Mouse (Mus musculus): ENCODE data around the gene 9330161L09Rik.
"Not testable (repeated sequence)": the region's sequence is repeated elsewhere in the genome, so short reads cannot be mapped to it uniquely, and the experiment has no call there.

Gene 9330161L09Rik

DNA sequence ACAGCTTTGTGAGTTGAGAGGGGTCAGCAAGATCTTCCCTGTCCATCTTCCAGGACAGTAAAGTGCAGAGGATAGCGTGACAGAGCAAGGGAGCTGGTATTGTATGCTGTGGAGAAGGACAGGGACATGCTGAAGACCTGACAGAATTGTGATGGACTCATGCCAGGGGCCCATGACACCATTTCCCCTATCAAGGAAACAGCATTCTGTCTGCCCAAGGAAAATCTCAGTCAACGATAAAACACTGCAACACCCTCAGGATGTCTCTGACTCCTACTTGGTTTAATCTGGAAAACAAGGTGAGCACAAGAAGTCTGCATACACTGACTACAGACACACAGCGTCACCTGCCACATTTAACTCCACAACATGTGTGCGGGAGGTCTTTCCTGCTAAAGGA is at the start of gene 9330161L09Rik:
Gene 9330161L09Rik (minus strand): TSS at position 101 of the 400 bp plus-strand sequence.
- DNase-seq (ENCODE audit: low spot score in 2 of 2): no peak

DNA sequence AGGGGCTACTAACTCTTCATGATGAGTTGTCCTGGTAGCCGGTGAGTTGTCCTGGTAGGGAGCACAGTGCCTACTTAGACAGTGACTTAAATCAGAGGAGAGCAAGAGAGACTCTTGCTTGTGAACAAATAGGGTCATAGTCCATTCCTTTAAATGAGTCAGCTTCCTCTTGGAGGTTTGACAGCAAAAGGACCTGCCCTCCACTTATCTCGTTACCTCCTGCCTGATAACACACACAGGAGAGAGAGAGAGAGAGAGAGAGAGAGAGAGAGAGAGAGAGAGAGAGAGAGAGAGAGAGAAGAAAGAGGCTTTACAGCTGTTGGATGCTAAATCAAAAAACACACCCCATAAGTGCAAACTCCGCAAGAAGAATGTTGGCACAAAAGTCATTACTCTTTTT is 49.5 kb upstream of the 9330161L09Rik start, which contains the start of gene Ifi27l2b:
Gene Ifi27l2b (minus strand): TSS at position 84 of the 400 bp plus-strand sequence.
- no peak for DNase-seq (ENCODE audit: low spot score in 2 of 2)

DNA sequence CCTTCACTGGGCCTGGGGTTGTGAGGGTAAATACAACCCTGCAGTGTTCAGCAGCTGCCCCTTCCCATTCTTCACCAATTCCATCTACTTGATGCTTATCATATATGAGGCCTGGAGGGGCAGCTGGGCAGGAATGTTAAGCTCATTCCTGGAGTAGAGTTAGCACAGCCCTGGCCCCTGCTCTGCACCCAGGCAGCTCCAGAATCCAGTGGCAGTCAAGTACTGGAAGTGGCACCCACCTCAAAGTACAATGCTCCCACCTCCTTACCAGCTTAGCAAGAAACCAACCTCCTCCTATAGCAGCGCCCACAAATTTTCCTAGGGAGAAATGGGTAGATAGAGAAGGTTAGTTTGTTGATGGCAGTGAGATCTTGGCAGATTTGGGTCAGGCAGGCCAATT is 49.1 kb upstream of the 9330161L09Rik start:
- DNase-seq (ENCODE audit: low spot score in 2 of 2): not testable (repeated sequence)

DNA sequence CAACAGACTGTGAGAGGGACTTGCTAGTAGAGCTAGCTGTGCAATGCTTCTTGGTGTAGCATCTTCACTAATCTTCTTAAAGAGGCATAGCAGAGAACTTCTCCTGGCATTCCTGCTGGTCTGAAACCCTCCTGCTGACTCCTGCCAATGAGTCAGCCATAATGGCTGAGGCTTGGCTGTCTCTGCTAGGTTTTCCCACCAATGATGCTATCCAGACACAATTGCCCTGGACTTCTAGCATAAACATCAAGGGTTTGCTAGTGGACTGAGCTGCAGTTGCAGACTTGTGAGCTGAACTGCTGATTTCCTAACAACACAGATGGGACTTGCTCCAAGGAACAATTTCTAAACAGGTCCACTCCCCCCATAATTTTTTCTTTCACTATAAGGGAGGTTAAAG is 45.7 kb upstream of the 9330161L09Rik start:
- no peak for DNase-seq (ENCODE audit: low spot score in 2 of 2)

DNA sequence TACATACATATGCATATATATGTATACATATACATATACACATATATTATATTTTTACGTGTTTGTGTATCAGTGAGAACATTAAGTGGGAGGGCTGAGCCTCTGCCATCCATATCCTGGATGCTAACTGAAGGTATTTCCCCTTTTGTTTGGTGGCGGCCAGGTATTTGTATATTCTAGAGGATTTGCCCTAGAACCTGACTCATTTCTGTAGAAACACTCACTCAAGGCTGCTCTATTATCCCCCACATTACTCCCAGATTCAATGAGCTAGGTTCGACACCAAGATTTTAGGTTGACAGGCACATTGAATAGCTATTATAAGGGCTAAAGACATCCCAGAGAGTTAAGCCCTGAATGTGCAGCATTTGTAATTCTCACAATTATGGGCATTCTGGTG is 37.4 kb upstream of the 9330161L09Rik start:
- no peak for DNase-seq (ENCODE audit: low spot score in 2 of 2)

DNA sequence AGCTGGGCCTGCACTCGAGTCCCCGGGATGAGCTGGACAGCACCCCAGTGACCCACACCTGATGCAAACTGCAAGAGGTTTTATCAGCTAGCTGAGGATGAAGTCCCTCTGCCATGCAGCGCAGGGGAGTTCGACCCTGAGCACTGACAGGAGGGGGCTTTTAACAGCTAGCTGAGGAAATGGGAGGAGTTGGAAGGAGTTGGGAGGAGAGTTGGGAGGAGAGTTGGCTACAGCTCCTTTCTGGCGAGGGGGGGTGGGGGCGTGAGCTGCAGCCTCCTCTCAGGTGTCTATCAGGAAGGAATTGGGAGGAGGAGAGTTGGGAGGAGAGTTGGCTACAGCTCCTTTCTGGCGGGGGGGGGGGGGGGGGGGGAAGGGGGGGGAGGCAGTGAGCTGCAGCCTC is 36.6 kb upstream of the 9330161L09Rik start:
- DNase-seq (ENCODE audit: low spot score in 2 of 2): not testable (repeated sequence)

DNA sequence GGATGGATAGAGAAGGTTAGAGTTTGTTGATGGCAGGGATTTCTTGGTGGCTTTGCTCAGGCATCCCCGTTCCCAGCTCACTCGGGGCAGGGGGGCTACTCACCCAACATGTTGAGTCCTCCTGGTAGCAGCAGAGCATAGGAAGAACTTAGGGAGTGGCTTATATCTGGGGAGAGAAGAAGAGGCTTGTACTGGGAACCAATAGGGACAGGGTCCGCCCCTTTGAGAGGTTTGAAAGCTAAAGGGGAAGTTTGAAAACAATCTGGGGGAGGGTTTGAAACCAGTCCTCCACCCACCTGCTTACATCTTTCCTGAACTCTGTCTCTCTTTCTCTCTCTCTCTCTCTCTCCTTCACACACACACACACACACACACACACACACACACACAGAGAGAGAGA is 35.9 kb upstream of the 9330161L09Rik start, which contains the start of gene Ifi27l2a:
Gene Ifi27l2a (minus strand): TSS at position 157 of the 400 bp plus-strand sequence.
- no peak for DNase-seq (ENCODE audit: low spot score in 2 of 2)

DNA sequence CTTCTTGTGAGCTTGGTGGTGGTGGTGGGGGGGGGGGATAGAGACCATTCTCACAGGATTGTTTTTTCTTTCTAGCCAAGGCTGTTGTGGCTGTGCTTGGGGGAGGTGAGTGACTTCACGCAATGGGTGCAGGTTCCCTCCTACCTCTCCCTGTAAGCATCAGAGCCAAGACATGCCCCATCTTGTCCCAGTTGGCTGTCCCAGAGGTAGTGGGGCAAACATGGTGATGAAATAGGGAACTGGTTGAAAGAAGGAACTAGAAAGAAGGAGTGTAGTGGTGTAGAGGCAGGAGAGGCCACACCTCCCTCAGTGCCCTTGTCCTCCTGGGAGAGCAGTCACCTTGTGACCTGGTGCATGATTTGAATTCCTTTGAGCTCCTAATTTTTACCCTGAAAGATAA is 30.0 kb upstream of the 9330161L09Rik start:
- DNase-seq (ENCODE audit: low spot score in 2 of 2): no peak

DNA sequence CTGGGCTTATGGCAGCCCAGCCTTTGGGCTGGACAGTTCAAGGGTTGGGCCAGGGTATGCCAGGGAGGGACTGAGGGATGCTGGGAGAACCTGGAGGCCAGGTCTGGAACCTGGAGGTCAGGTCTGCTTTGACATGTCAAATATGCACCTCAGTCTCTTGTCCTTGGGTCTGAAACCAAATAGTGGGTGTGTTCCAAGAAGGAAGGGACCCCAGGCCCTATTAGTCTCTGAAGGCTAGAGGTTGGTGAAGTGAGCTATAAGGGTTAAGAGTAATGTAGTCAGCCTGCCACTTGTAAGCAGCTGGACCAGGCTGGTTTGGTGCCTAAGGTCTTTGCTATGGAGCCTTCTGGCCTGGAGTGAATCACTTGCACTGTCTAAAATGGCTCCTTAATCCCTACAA is 27.2 kb upstream of the 9330161L09Rik start:
- DNase-seq (ENCODE audit: low spot score in 2 of 2): no peak

DNA sequence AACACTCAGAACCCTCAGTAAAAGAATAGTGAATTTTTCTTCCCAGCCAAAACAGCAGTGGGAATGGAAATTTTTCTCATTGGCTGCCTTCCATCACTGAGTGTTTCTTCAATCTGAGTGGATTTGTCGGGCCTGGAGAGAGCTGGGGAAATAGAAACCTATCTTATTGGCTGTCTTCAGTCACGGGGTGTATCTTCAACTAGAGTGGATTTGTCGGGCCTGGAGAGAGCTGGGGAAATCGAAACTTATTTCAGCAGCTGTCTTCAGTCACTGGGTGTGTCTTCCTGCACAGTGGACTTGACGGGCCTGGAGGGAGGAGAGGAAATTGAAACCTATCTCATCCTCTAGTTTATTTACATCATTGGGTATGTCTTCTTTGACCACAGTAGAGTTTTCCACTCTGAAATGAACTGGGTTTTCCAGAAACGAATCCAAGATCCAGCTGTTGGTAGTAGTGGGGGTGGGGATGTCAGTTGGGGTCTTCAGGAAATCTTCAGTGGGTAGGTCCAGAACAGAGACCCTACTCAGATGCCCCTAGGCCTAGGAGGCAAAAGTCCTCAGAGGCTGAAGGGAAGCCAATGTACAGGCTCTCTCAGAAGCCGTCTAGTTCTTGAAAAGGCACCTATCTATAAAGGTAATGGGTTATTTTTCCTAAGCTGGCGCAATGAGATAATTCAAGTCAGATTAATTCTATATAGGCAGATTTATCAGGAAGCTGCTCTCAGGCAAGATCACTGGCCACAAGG is 26.5 kb upstream of the 9330161L09Rik start, which contains the start of gene Ifi27:
Gene Ifi27 (plus strand): TSS at position 226 of the 746 bp plus-strand sequence.
- peak; percentile 47 to 63 for DNase-seq (ENCODE audit: low spot score in 2 of 2)

DNA sequence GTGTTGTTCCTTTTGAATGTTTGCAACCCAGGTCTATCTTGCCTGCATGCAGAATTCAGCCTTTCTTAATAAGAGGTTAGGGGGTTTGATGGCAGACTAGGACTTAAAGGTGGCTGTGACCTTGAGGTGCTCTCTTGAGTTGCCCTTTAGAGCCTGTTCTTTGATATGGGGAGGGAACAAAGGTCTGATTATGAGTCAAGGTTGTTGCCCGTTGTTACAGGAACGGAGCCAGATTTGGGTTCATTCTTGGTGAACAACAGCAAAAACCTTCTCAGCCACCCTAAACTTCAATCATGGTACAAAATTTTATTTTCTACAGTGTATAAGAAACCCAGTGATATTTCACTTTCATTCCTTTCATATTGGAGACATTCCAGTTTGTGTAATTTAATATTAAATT is 25.8 kb upstream of the 9330161L09Rik start:
- DNase-seq (ENCODE audit: low spot score in 2 of 2): no peak

DNA sequence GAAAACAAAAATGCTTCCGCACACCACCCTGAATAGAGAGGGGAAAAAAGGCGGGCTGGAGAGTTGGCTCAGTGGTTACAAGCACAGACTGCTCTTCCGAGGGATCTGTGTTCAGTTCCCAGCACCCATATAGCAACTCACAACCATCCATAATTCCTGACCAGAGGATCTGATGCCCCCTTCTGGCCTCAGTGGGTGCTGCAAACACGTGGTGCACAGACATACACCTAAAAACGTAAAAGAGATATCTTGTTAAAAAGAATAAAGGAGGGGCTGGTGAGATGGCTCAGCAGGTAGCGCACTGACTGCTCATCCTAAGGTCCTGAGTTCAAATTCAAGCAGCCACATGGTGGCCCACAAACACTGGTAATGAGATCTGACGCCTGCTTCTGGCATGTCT is 19.1 kb upstream of the 9330161L09Rik start:
- DNase-seq (ENCODE audit: low spot score in 2 of 2): no peak

DNA sequence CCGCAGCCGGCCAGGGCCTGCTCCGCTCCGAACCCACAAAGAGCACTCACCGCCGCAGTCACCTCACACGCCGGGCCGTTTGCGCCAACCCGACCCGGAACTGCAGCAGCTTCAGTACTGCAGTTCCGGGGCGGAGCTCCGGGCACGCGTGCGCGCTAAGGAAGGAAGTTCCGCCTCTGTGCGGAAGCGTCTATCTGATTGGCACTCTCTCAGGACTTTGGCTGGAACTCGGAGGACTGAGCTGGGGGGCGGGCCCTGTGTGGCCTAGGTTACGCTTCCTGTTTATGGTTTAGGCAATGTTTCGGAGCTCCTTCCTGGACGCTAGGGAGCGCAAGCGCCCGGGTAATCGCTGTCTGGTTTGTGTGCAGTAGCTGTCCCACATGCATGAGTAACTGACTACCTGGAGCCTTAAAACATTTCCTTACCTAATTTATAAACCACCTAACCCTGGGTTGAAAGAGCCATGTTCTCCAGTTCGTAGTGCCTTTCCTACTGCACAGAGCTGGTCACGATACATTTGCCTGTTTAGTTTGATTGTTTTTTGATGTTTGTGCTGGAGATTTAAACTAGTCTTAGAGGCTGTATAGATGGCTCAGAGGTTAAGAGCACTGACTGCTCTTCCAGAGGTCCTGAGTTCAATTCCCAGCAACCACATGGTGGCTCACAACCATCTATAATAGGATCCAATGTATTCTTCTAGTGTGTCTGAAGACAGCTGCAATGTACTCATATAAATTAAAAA is 18.3 kb upstream of the 9330161L09Rik start, which contains the start of gene Ddx24:
Gene Ddx24 (minus strand): TSS at position 102 of the 742 bp plus-strand sequence.
- peak; percentile 98 to 99 for DNase-seq (ENCODE audit: low spot score in 2 of 2)

DNA sequence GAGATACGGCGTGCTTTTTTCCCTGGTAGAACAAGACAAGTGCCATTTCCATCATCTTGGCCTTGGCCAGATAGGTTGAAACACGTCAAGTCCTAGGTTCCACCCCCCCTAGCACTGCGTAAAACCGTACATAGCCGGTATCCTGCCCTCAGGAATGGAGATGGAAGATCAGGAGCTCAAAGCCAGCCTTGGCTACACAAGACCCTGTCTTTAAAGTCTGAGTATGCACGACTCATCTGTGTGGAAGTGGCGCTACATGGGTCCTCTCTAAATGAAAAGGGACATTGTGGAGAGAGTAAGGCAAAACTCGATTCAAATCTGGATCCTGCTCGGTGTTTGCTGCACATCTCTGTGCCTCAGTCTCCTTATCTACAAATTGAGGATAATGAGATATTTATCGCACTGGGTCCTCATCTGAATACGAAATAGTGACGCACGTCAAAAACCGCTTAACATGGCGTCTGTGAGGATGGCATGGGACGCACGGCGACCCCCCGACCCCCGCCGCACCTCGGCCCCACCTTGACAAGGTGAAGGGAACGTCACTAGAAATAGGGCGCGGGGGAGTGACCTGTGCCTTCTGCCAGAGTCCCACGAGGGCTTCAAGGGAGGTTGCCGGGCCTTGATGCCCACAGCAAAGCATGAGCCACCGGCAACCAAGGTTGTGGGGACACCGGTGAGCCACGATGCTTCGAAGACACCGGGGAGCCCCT is 17.6 kb upstream of the 9330161L09Rik start:
- DNase-seq (ENCODE audit: low spot score in 2 of 2): no peak

DNA sequence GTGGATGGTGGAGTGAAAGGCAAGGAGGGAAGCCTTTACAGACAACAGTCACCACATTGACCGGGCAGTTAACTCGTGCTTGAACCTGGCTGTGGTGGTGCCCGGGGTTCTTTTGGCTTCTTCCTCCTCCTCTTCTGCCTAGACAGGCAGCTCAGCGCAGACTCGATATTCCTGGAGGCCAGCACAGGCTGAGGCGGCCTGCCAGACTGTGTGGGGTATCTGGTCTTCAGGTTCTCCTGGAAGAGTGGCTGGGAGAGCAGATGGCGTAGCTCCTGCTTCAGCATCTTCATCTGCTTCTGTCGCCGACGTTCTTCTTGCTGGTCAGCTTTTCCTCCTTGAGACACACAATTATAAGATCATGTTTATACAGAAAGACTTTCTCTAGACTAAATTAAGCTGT is 524 bp upstream of the 9330161L09Rik start:
- peak; percentile 58 to 68 for DNase-seq (ENCODE audit: low spot score in 2 of 2)

DNA sequence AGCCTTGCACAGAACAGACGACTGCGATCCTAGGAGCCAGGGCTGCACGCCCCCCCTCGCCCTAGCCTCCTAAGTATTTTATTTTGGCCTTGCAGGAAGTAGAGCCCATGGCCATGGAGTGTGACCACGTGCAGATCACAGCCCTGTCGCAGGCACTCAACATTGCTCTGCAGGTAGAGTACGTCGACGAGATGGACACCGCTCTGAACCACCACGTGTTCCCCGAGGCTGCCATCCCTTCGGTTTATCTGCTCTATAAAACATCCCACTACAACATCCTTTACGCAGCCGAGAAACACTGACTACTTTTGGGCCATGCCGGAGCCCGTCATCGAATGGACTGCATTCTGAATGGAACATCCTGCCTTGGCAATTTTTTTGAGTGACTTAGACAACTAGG is 3.5 kb downstream of the 9330161L09Rik start:
- peak in 1 of 2 experiments; percentile 34 for DNase-seq (ENCODE audit: low spot score in 2 of 2)

DNA sequence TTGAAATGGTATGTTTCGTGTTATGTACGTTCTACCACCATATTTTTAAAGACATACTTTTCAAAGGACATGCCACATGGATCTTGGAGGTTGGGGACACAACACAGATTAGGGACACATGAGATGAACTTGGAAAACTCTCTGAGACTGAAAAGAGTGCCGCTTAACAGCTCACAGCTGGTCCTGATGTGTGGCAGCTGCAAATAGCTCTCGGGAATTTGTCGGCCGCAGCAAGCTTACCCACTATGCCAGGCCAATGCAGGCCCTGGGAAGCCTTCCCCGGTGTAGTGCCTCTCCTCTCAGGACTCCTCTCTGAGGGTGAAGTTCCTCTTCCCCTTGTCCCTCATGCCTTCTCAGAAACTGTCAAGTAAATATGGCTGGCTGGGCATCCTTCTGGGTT is 10.9 kb downstream of the 9330161L09Rik start:
- no peak for DNase-seq (ENCODE audit: low spot score in 2 of 2)

DNA sequence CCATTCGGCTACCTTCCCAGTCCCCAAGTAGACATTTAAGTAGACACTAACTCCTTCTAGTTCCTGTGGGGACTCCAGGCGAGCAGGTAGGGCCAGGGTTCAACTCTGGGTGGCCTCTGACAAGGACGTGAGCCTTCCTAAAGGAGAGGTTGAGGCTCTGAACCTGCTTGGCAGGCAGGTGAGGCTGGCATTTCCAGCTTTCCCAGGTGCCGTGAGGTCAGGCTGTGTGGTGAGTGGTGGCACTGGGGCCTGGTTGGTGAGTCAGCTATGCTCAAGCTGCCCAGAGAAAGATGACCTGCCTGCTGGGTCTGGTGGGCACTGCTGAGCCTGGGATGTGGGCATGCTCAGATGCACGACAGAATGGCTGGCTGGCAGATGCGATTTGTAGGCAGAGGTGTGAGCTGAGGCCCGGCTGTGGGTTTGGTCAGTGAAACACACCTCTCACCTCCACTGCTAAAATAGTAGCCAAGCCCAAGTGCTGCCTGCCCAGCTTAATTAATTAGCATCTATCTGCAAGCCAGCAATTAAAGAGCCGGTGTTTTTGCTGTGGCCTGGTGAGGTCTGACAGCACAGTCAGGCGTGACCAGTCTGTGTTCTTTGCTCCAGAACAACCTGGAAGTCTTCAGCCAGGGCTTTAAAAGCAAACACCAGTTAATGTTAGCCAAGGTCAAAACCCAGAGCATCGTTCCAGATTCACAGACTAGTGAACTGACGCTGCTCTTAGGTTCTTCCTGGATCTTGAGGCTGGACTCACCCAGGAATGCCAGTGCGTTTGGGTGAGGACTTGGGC is 11.9 kb downstream of the 9330161L09Rik start:
- DNase-seq (ENCODE audit: low spot score in 2 of 2): no peak

DNA sequence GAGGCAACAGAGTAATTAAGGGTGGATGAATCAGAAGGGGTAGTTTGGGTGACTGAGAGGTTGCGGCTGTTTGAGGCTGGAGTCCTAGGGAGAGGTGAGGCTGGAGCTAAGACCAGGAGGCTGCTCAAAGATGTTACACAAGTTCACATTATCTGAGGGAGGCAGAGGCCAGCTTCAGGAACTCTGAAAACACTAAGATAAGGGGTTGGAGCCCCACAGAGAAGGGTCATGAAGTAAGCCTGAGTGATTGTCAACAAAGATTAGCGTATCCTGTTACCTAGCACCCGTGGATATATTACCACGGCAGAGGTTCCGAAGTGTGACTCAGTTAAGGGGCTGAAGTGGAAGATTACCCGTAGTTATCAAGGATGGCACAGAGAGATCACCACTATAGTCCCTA is 14.1 kb downstream of the 9330161L09Rik start:
- no peak for DNase-seq (ENCODE audit: low spot score in 2 of 2)

DNA sequence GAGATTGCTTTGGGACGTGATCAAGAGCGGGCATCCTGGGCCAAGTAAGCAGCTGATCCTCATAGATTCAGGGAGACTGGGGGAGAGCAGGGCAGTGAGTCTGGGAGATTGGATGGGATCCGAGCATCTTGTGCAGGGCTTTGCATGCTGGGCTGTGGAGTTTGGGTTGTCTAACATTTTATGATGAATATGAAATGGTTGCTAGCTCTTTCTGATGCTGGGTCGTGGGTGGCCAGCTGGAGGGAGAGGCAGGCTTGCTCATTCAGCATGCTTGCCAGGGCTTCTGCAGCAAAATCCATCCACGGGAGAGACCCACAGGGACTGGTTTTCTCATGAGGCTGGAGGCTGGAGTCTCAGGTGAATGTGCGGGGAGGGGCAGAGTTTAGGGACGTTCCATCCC is 16.5 kb downstream of the 9330161L09Rik start:
- DNase-seq (ENCODE audit: low spot score in 2 of 2): peak; percentile 62 to 74

DNA sequence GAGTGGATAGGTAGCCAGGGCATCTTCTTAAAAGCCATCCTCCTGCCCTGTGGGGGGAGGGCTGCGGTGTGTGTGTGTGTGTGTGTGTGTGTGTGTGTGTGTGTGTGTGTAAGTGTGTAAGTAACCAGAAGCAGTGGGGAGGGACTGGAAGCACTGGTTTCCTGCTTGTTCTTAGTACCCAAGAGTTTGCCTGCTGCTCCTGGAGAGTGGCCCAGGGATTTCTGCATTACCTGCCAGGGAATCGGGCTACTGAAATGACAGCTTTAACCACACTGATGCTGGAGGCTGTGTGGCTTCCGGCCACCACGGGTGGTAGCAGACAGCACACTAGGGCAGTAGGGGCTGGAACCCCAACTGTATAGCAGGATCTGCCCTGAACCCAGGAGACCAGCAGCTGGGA is 17.6 kb downstream of the 9330161L09Rik start:
- no peak for DNase-seq (ENCODE audit: low spot score in 2 of 2)
